Mouse (Mus musculus) kidney, postnatal 0 days (tissue): ENCODE data around the gene Satb2. TPM values are rescaled to one million over a fixed set of nuclear protein-coding genes. Genes with fewer than 3 reads are reported as not detected.
A peak's percentile ranks its signal among the peaks of the same experiment; 100 is the strongest.
"Not testable (repeated sequence)": the region's sequence is repeated elsewhere in the genome, so short reads cannot be mapped to it uniquely, and the experiment has no call there.

Experiments used
- ATAC-seq: fragments of 200-750 bp; cut with Nextera tagmentation; replicated peaks from 2 replicates; pipeline ENCODE4 v1.8.0; 2017; ENCODE audit warnings: low read depth, moderate number of reproducible peaks, moderate TSS enrichment, moderate library complexity; ENCODE audit not compliant: low FRiP score
- DNase-seq: peaks from one replicate; pipeline ENCODE4 v3.0.0-alpha.2; 2016; ENCODE audit warnings: low spot score
- H3K27ac ChIP-seq: fragments of 300-500 bp; sonication (generic); 2 replicates; pipeline ENCODE4 v1.5.1; 2014; ENCODE audit warnings: mild to moderate bottlenecking
- H3K27me3 ChIP-seq: fragments of 300-500 bp; sonication (generic); 2 replicates; pipeline ENCODE4 v1.6.1; 2014; ENCODE audit warnings: low read length, mixed read lengths; ENCODE audit not compliant: insufficient read depth
- H3K36me3 ChIP-seq: fragments of 300-500 bp; sonication (generic); 2 replicates; pipeline ENCODE4 v1.6.1; 2014; ENCODE audit warnings: low read length, mixed read lengths; ENCODE audit not compliant: insufficient read depth
- H3K4me1 ChIP-seq: fragments of 300-500 bp; sonication (generic); replicated peaks from 2 replicates; pipeline ENCODE4 v1.6.1; 2014; ENCODE audit warnings: antibody characterized with exemption, low read length, mixed read lengths; ENCODE audit not compliant: insufficient read depth
- H3K4me2 ChIP-seq: fragments of 300-500 bp; sonication (generic); 2 replicates; pipeline ENCODE4 v1.6.1; 2014; ENCODE audit warnings: mild to moderate bottlenecking, low read length, moderate library complexity, mixed read lengths
- H3K4me3 ChIP-seq: fragments of 300-500 bp; sonication (generic); replicated peaks from 2 replicates; pipeline ENCODE4 v1.5.1; 2014; ENCODE audit warnings: low read depth, low read length
- H3K9ac ChIP-seq: fragments of 300-500 bp; sonication (generic); 2 replicates; pipeline ENCODE4 v1.6.1; 2014; ENCODE audit warnings: low read depth, low read length
- H3K9me3 ChIP-seq: fragments of 300-500 bp; sonication (generic); replicated peaks from 2 replicates; pipeline ENCODE4 v1.6.1; 2016; ENCODE audit warnings: low read length, inconsistent platforms, mixed read lengths
- CTCF ChIP-seq: IDR thresholded peaks from 2 replicates; pipeline ENCODE4 v1.5.1; 2016; ENCODE audit warnings: antibody characterized with exemption, low read depth, mild to moderate bottlenecking, moderate library complexity
- WGBS: fragments of 180-500 bp; shearing (Covaris S2); extraction: QIAGEN DNeasy Blood & Tissue Kit; methylation state at CpG from one replicate; pipeline ENCODE4 v1.1.7; 2014; 5-methylcytosine and 5-hydroxymethylcytosine counted together
- polyA plus RNA-seq: library from polyadenylated mRNA; unstranded; fragments of >200 nt; fragmentation: Nextera tagmentation; extraction: Ambion mirVana; gene quantifications from 2 replicates; pipeline ENCODE4 v1.2.1, GENCODE M21; 2015

The Satb2 gene
- polyA plus RNA-seq, 1 experiment from 2014 or later: 2.8 TPM

- Histone ChIP-seq H3K4me2 (no peak overlapping the region), H3K27ac (no peak overlapping the region), H3K4me3 (no peak overlapping the region), H3K9me3 (no peaks in the 10 kb centered on the region), H3K4me1 (no peaks in the 10 kb centered on the region), H3K36me3 (no peaks in the 10 kb centered on the region), H3K9ac (no peak overlapping the region), H3K27me3 (no peaks in the 10 kb centered on the region)
- TF ChIP-seq CTCF: no peak
- DNase-seq (peak; percentile 6), ATAC-seq (no peak)
- WGBS: 83% methylated on average over 3 of the region's 3 CpGs
These were observed 167.0 kb downstream of the Satb2 start for GRCm38 (mm10) chr1:56811486-56811885.

- Histone ChIP-seq H3K9me3 (no peaks in the 10 kb centered on the region), H3K9ac (no peak overlapping the region), H3K4me3 (no peak overlapping the region), H3K36me3 (no peaks in the 10 kb centered on the region), H3K27me3 (no peaks in the 10 kb centered on the region), H3K27ac (no peak overlapping the region), H3K4me2 (no peak overlapping the region), H3K4me1 (no peaks in the 10 kb centered on the region)
- no peak for TF ChIP-seq CTCF
- DNase-seq (no peak), ATAC-seq (no peak)
- 82% methylated on average over 5 of the region's 5 CpGs for WGBS
These were observed 172.4 kb downstream of the Satb2 start for GRCm38 (mm10) chr1:56806006-56806405.

- no peak overlapping the region for H3K27ac ChIP-seq
- H3K36me3 ChIP-seq: no peaks in the 10 kb centered on the region
- DNase-seq (no peak), ATAC-seq (no peak)
- H3K9ac ChIP-seq: no peak overlapping the region
- no peak overlapping the region for H3K4me2 ChIP-seq
- 81% methylated on average over 7 of the region's 7 CpGs for WGBS
- no peaks in the 10 kb centered on the region for H3K9me3 ChIP-seq
- TF ChIP-seq CTCF: no peak
- H3K4me3 ChIP-seq: no peak overlapping the region
- H3K27me3 ChIP-seq: no peaks in the 10 kb centered on the region
- H3K4me1 ChIP-seq: no peaks in the 10 kb centered on the region
These were observed 177.8 kb downstream of the Satb2 start for GRCm38 (mm10) chr1:56800611-56801010.

DNA sequence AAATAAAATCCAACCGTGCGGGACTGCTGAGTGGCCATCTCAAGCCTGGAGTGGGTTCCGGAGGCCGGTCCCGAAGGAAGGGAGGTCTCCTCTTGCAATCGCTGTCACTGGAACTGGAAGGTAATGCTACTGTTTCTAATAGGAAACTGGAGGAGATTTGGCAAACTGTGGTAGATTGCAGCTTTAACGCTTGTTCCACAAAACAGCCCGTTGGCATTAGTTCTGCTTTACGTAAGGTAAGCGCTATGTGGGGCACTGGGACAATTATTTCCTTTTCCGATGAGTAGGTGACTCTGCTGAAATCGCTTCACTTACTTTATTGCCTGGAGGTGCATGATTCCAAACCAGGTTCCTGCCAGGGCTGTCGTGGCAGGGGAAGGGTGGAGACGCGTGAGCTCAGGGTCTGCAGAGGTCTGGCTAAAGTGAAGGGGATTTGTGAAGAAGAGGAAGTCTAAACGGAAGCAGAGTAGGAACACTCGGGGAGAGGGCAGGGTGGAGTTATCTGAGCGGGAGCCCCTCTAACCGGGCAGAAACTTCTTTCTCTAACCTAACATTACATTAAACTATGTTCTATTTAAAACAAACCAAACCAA, 183.3 kb downstream of the Satb2 start:
- no peak for ATAC-seq
- H3K36me3 ChIP-seq: no peaks in the 10 kb centered on the region
- no peak for DNase-seq
- H3K27me3 ChIP-seq: no peaks in the 10 kb centered on the region
- H3K9me3 ChIP-seq: no peaks in the 10 kb centered on the region
- no peak for TF ChIP-seq CTCF
- H3K4me3 ChIP-seq: no peak overlapping the region
- WGBS: 75% methylated on average over 19 of the region's 19 CpGs
- no peak overlapping the region for H3K9ac ChIP-seq
- no peak overlapping the region for H3K27ac ChIP-seq
- no peak overlapping the region for H3K4me2 ChIP-seq
- no peaks in the 10 kb centered on the region for H3K4me1 ChIP-seq

DNA sequence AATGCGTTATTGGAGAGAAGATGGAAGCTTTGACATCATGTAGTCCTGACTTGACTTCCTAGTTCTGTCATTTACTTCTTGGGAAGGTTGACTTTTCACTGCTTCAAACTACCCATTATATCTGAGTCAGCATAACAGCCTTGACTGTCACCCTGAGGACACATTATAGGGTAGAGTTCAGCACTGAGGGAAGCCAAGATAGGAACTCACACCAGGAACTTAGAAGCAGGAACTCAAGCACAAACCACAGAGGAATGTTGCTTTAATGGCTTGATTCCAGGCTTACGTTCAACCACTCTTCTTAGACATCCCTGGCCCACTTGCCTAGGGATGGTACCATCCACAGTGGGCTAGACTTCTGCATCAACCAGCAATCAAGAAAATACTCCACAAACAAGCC, 188.8 kb downstream of the Satb2 start:
- Histone ChIP-seq H3K9me3 (no peaks in the 10 kb centered on the region), H3K4me3 (no peak overlapping the region), H3K27me3 (no peaks in the 10 kb centered on the region), H3K9ac (no peak overlapping the region), H3K36me3 (no peaks in the 10 kb centered on the region), H3K4me2 (no peak overlapping the region), H3K27ac (no peak overlapping the region), H3K4me1 (no peaks in the 10 kb centered on the region)
- ATAC-seq: no peak
- WGBS: 81% methylated on average over 2 of the region's 2 CpGs
- TF ChIP-seq CTCF: no peak
- no peak for DNase-seq

- not testable (repeated sequence) for H3K4me3 ChIP-seq, H3K27me3 ChIP-seq, H3K27ac ChIP-seq, H3K36me3 ChIP-seq, H3K4me2 ChIP-seq, H3K4me1 ChIP-seq, H3K9ac ChIP-seq, DNase-seq, H3K9me3 ChIP-seq
- WGBS: 73% methylated on average over 13 of the region's 13 CpGs
- peak; percentile 95 for ATAC-seq
These were observed 196.3 kb downstream of the Satb2 start for GRCm38 (mm10) chr1:56782139-56782538.

DNA sequence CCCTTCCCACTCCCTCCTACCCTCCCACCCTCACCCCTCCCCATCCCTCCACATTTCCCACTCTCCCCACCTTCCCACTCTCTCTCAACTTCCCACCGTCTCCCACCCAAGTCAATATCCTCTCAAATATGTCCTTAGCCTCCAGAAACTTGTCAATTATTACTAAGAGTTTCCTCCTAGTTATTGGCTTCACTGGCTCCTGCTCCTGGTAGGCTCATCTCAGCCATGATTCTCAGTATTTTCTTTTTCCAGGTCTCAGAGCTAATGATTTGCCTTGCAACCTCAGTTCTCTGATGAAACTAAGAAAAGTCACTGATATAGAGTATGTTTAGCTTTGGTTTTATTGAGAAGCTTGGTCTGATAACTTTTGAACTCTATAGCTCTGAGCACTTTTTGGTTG, 214.2 kb downstream of the Satb2 start:
- H3K4me3 ChIP-seq: no peak overlapping the region
- H3K4me1 ChIP-seq: no peaks in the 10 kb centered on the region
- ATAC-seq (peak; percentile 10; the same call in 1 of the 2 replicates), DNase-seq (peak; percentile 8)
- no peak overlapping the region for H3K4me2 ChIP-seq
- H3K36me3 ChIP-seq: no peaks in the 10 kb centered on the region
- H3K9me3 ChIP-seq: no peaks in the 10 kb centered on the region
- no peak overlapping the region for H3K9ac ChIP-seq
- no peaks in the 10 kb centered on the region for H3K27me3 ChIP-seq
- no peak overlapping the region for H3K27ac ChIP-seq
- no peak for TF ChIP-seq CTCF
- 52% methylated on average over 1 of the region's 1 CpGs for WGBS
